In the genomic region with DNA sequence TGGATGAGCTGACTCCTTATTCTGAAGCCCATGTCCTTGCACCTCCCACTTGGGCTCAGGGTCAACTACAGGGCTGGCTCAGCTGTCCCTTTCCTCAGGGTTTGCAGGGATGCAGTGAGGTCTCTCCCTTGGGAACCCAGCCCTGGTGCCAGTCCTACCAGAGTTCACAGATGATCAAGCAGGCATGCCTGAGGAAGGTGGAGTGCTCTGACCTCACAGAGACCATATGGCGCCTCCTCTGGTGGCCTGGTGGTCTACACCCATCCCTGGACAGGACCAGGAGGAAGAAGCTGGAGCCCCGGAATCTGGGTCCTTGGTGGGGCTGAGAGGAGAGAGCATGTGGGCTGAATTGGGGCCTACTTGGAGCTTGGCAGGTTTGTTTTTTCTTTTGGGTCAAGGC, we compare ENCODE assay signal across 11 mouse cellular contexts. TPM values are rescaled to one million over a fixed set of nuclear protein-coding genes. Genes with fewer than 3 reads are reported as not detected.
DNase-seq lines count a peak whose midpoint lies in the region; ATAC-seq lines count a peak whose summit lies in the region.
"Had no signal": no experiment of that assay in that cellular context is flagged by ENCODE, and none has a peak within 500 bp of the region (broad histone marks: within the 10 kb centered on the region; RNA-seq: fewer than 3 reads in every experiment).

No protein-coding gene starts in this region.

- H3K36me3 ChIP-seq in heart, embryonic 13.5 days, result no peaks in the 10 kb centered on the region
- H3K36me3 ChIP-seq in embryonic facial prominence, embryonic 10.5 days (replicated peaks), result no peaks in the 10 kb centered on the region
- H3K36me3 ChIP-seq: heart, embryonic 15.5 days; stomach, embryonic 15.5 days had no signal

- DNase-seq in heart, postnatal 25 days (ENCODE audit: low spot score), result no peak
- DNase-seq in retina, embryonic 14.5 days (ENCODE audit: low spot score), result peak; percentile 47
- DNase-seq in retina, postnatal 1 day, result no peak
- no peak for DNase-seq in embryonic facial prominence, embryonic 10.5 days (ENCODE audit: low spot score)
- no peak for DNase-seq in neural tube, embryonic 10.5 days (ENCODE audit: extremely low spot score, low spot score)
- DNase-seq in right cerebral cortex, adult 18-20 months, result no peak
- DNase-seq: right cerebral cortex, postnatal 25 days had no signal

- no peaks in the 10 kb centered on the region for H3K27me3 ChIP-seq in heart, embryonic 13.5 days (replicated peaks)
- H3K27me3 ChIP-seq in embryonic facial prominence, embryonic 10.5 days (replicated peaks; ENCODE audit: low read depth, poor library complexity, severe bottlenecking), result no peaks in the 10 kb centered on the region
- H3K27me3 ChIP-seq: heart, embryonic 15.5 days; stomach, embryonic 15.5 days had no signal

- WGBS in heart, embryonic 13.5 days, result 47% methylated on average over 2 of the region's 2 CpGs
- 75% methylated on average over 2 of the region's 2 CpGs for WGBS in embryonic facial prominence, embryonic 10.5 days

- 0 out of 2 replicates have a peak overlapping the region, but pooled peaks have one; percentile 73 for H3K27ac ChIP-seq in heart, embryonic 13.5 days (replicated peaks)
- H3K27ac ChIP-seq in embryonic facial prominence, embryonic 10.5 days (replicated peaks), result peak overlapping the region; percentile 70
- H3K27ac ChIP-seq: macrophage had no signal

- no peak overlapping the region for H3K4me3 ChIP-seq in heart, embryonic 13.5 days
- H3K4me3 ChIP-seq in embryonic facial prominence, embryonic 10.5 days, result no peak overlapping the region
- H3K4me3 ChIP-seq: heart, embryonic 15.5 days; stomach, embryonic 15.5 days had no signal

- no peaks in the 10 kb centered on the region for H3K9me3 ChIP-seq in heart, embryonic 13.5 days
- no peaks in the 10 kb centered on the region for H3K9me3 ChIP-seq in embryonic facial prominence, embryonic 10.5 days
- H3K9me3 ChIP-seq: heart, embryonic 15.5 days; stomach, embryonic 15.5 days had no signal

- H3K9ac ChIP-seq in heart, embryonic 13.5 days, result no peak overlapping the region
- H3K9ac ChIP-seq: heart, embryonic 15.5 days; stomach, embryonic 15.5 days had no signal

- peaks cover 100% of the 10 kb centered on the region for H3K4me1 ChIP-seq in heart, embryonic 13.5 days
- H3K4me1 ChIP-seq in embryonic facial prominence, embryonic 10.5 days, result peaks cover 96% of the 10 kb centered on the region

- no peak for ATAC-seq in heart, embryonic 13.5 days (ENCODE audit: extremely low read depth, insufficient number of reproducible peaks, low FRiP score, low TSS enrichment)

- H3K4me2 ChIP-seq in heart, embryonic 13.5 days, result no peak overlapping the region
- H3K4me2 ChIP-seq: heart, embryonic 15.5 days; stomach, embryonic 15.5 days had no signal

- intact Hi-C loops in heart, postnatal 25 days (cut with DNase I), result no loop called here

RNA-seq across cellular contexts. Expression of a gene that starts 57.9 kb away (rescaled TPM):
- polyA plus RNA-seq in heart, embryonic 13.5 days (2015; fragmentation: Nextera tagmentation; extraction: Ambion mirVana), result 40.0 and 48.9 TPM in 2 replicates
- total RNA-seq in heart, postnatal 25 days (2021), result 10 to 100 TPM; 46.0 to 52.1 TPM
- 34.7 and 35.4 TPM in 2 replicates for polyA plus RNA-seq in embryonic facial prominence, embryonic 10.5 days (2016; fragmentation: Nextera tagmentation; extraction: Ambion mirVana)
